Mouse (Mus musculus): Measurements from ENCODE around the gene Gm10153. TPM values are rescaled to one million over a fixed set of nuclear protein-coding genes. Genes with fewer than 3 reads are reported as not detected.

Gm10153 gene
- polyA plus RNA-seq, 1 experiment from 2014 or later = not detected

Other genes with a start within 250 kb of the Gm10153 start
- 19.8 and 20.2 TPM in 2 replicates for gene Brsk2, start 240.6 kb downstream of the Gm10153 start, polyA plus RNA-seq (2016; fragmentation: Nextera tagmentation; extraction: Ambion mirVana)
- 46.4 and 46.9 TPM in 2 replicates for gene Mob2, start 129.3 kb downstream of the Gm10153 start, polyA plus RNA-seq (2016; fragmentation: Nextera tagmentation; extraction: Ambion mirVana)
- 45.0 and 45.8 TPM in 2 replicates for gene Dusp8, start 94.5 kb downstream of the Gm10153 start, polyA plus RNA-seq (2016; fragmentation: Nextera tagmentation; extraction: Ambion mirVana)
- not detected in 2 replicates for gene Gm45618, start 69.7 kb downstream of the Gm10153 start, polyA plus RNA-seq (2016; fragmentation: Nextera tagmentation; extraction: Ambion mirVana)
- gene Gm39115, start 54.4 kb downstream of the Gm10153 start, polyA plus RNA-seq (2016; fragmentation: Nextera tagmentation; extraction: Ambion mirVana) = not detected in 2 replicates
- not detected in 2 replicates for gene Gm45337, start 45.8 kb downstream of the Gm10153 start, polyA plus RNA-seq (2016; fragmentation: Nextera tagmentation; extraction: Ambion mirVana)
- not detected in 2 replicates for gene Gm29735, start 33.3 kb downstream of the Gm10153 start, polyA plus RNA-seq (2016; fragmentation: Nextera tagmentation; extraction: Ambion mirVana)
- gene Gm4553, start 24.6 kb downstream of the Gm10153 start, polyA plus RNA-seq (2016; fragmentation: Nextera tagmentation; extraction: Ambion mirVana) = not detected in 2 replicates
- gene Krtap5-2, start 14.4 kb downstream of the Gm10153 start, polyA plus RNA-seq (2016; fragmentation: Nextera tagmentation; extraction: Ambion mirVana) = not detected in 2 replicates
- not detected in 2 replicates for gene Krtap5-3, start 11.0 kb upstream of the Gm10153 start, polyA plus RNA-seq (2016; fragmentation: Nextera tagmentation; extraction: Ambion mirVana)
- not detected in 2 replicates for gene Gm7579, start 21.5 kb upstream of the Gm10153 start, polyA plus RNA-seq (2016; fragmentation: Nextera tagmentation; extraction: Ambion mirVana)
- not detected in 2 replicates for gene Krtap5-5, start 39.6 kb upstream of the Gm10153 start, polyA plus RNA-seq (2016; fragmentation: Nextera tagmentation; extraction: Ambion mirVana)
- not detected in 2 replicates for gene Gm40460, start 50.7 kb upstream of the Gm10153 start, polyA plus RNA-seq (2016; fragmentation: Nextera tagmentation; extraction: Ambion mirVana)
- not detected in 2 replicates for gene Gm2431, start 68.0 kb upstream of the Gm10153 start, polyA plus RNA-seq (2016; fragmentation: Nextera tagmentation; extraction: Ambion mirVana)
- gene Gm4559, start 84.0 kb upstream of the Gm10153 start, polyA plus RNA-seq (2016; fragmentation: Nextera tagmentation; extraction: Ambion mirVana) = not detected in 2 replicates
- not detected in 2 replicates for gene Krtap5-1, start 106.7 kb upstream of the Gm10153 start, polyA plus RNA-seq (2016; fragmentation: Nextera tagmentation; extraction: Ambion mirVana)
- gene Krtap5-4, start 113.2 kb upstream of the Gm10153 start, polyA plus RNA-seq (2016; fragmentation: Nextera tagmentation; extraction: Ambion mirVana) = not detected in 2 replicates
- 0.34 and 0.45 TPM in 2 replicates for gene Ifitm10, start 183.4 kb upstream of the Gm10153 start, polyA plus RNA-seq (2016; fragmentation: Nextera tagmentation; extraction: Ambion mirVana)
- 0.60 and 0.91 TPM in 2 replicates for gene Gm49369, start 192.3 kb upstream of the Gm10153 start, polyA plus RNA-seq (2016; fragmentation: Nextera tagmentation; extraction: Ambion mirVana)
- gene Ctsd, start 197.6 kb upstream of the Gm10153 start, polyA plus RNA-seq (2016; fragmentation: Nextera tagmentation; extraction: Ambion mirVana) = 132 TPM in 2 replicates
- not detected in 2 replicates for gene Syt8, start 244.5 kb upstream of the Gm10153 start, polyA plus RNA-seq (2016; fragmentation: Nextera tagmentation; extraction: Ambion mirVana)

Data from forebrain, embryonic 12.5 days (tissue).